Mouse (Mus musculus): ENCODE data around the gene Nova1. TPM values are rescaled to one million over a fixed set of nuclear protein-coding genes. Genes with fewer than 3 reads are reported as not detected.

The Nova1 gene
- polyA plus RNA-seq (2015; fragmentation: Nextera tagmentation; extraction: Ambion mirVana): 80.4 and 90.3 TPM in 2 replicates

- peak; percentile 92 for ATAC-seq (ENCODE audit: low FRiP score)
- Histone ChIP-seq H3K27me3 (no peaks in the 10 kb centered on the region), H3K4me1 (replicated peaks) (peaks cover 12% of the 10 kb centered on the region; the same call in 1 of the 2 replicates), H3K27ac (peak within 1 kb of the TSS; percentile 100), H3K9me3 (no peaks in the 10 kb centered on the region), H3K36me3 (no peaks in the 10 kb centered on the region), H3K4me3 (peak within 1 kb of the TSS; percentile 85), H3K9ac (peak within 1 kb of the TSS; percentile 98), H3K4me2 (peak within 1 kb of the TSS; percentile 67)
- WGBS: under 1% methylated on average over 33 of the region's 68 CpGs
Observed at GRCm38 (mm10) chr12:46818856-46819347, at the start of gene Nova1. Gene Nova1, minus strand, starts transcription at chr12:46818929.

- Histone ChIP-seq H3K27me3 (no peaks in the 10 kb centered on the region), H3K4me3 (peak overlapping the region; percentile 85), H3K9ac (peak overlapping the region; percentile 98)
Observed at GRCm38 (mm10) chr12:46819348-46820022, 756 bp upstream of the Nova1 start.

GRCm38 (mm10) chr12:46818021-46818855 is 491 bp downstream of the Nova1 start:
- Histone ChIP-seq H3K4me1 (replicated peaks) (peaks cover 12% of the 10 kb centered on the region; the same call in 1 of the 2 replicates), H3K27ac (peak overlapping the region; percentile 100), H3K4me2 (peak overlapping the region; percentile 67), H3K27me3 (no peaks in the 10 kb centered on the region), H3K4me3 (peak overlapping the region; percentile 85), H3K36me3 (no peaks in the 10 kb centered on the region), H3K9ac (peak overlapping the region; percentile 98), H3K9me3 (no peaks in the 10 kb centered on the region)
- peak; percentile 49 for ATAC-seq (ENCODE audit: low FRiP score)
- under 1% methylated on average over 59 of the region's 61 CpGs for WGBS

More at GRCm38 (mm10) chr12:46819348-46820022, 756 bp upstream of the Nova1 start:
- no peaks in the 10 kb centered on the region for H3K36me3 ChIP-seq
- peak; percentile 94 for ATAC-seq (ENCODE audit: low FRiP score)
- peak overlapping the region; percentile 100 for H3K27ac ChIP-seq
- no peaks in the 10 kb centered on the region for H3K9me3 ChIP-seq
- H3K4me2 ChIP-seq: peak overlapping the region; percentile 67
- peaks cover 12% of the 10 kb centered on the region; the same call in 1 of the 2 replicates for H3K4me1 ChIP-seq (replicated peaks)
- under 1% methylated on average over 51 of the region's 57 CpGs for WGBS

GRCm38 (mm10) chr12:46817211-46817803 is 1.4 kb downstream of the Nova1 start:
- Histone ChIP-seq H3K27ac (peak overlapping the region; percentile 100), H3K4me3 (peak overlapping the region; percentile 85), H3K36me3 (no peaks in the 10 kb centered on the region), H3K27me3 (no peaks in the 10 kb centered on the region), H3K9ac (peak overlapping the region; percentile 98), H3K4me2 (peak overlapping the region; percentile 67), H3K9me3 (no peaks in the 10 kb centered on the region), H3K4me1 (replicated peaks) (peaks cover 12% of the 10 kb centered on the region)
- ATAC-seq (ENCODE audit: low FRiP score): no peak
- WGBS: 4% methylated on average over 14 of the region's 14 CpGs

GRCm38 (mm10) chr12:46816291-46816690 is 2.4 kb downstream of the Nova1 start:
- H3K27ac ChIP-seq: peak overlapping the region; percentile 88
- no peak for ATAC-seq (ENCODE audit: low FRiP score)
- peaks cover 14% of the 10 kb centered on the region for H3K4me1 ChIP-seq (replicated peaks)
- peak overlapping the region; percentile 98 for H3K9ac ChIP-seq
- H3K4me3 ChIP-seq: peak overlapping the region; percentile 85
- no peaks in the 10 kb centered on the region for H3K36me3 ChIP-seq
- no peaks in the 10 kb centered on the region for H3K9me3 ChIP-seq
- peak overlapping the region; percentile 67 for H3K4me2 ChIP-seq
- WGBS: 18% methylated on average over 3 of the region's 3 CpGs
- H3K27me3 ChIP-seq: no peaks in the 10 kb centered on the region

- Histone ChIP-seq H3K4me3 (peak overlapping the region; percentile 85), H3K27me3 (no peaks in the 10 kb centered on the region), H3K27ac (peak overlapping the region; percentile 88), H3K9me3 (no peaks in the 10 kb centered on the region), H3K9ac (peak overlapping the region; percentile 98), H3K36me3 (no peaks in the 10 kb centered on the region), H3K4me2 (peak overlapping the region; percentile 67), H3K4me1 (replicated peaks) (peaks cover 14% of the 10 kb centered on the region)
- 44% methylated on average over 5 of the region's 5 CpGs for WGBS
- no peak for ATAC-seq (ENCODE audit: low FRiP score)
Observed at GRCm38 (mm10) chr12:46815697-46816096, 3.0 kb downstream of the Nova1 start.

- Histone ChIP-seq H3K4me1 (replicated peaks) (peaks cover 9% of the 10 kb centered on the region), H3K4me3 (peak overlapping the region; percentile 85), H3K9me3 (no peaks in the 10 kb centered on the region), H3K9ac (peak overlapping the region; percentile 60; the same call in 1 of the 2 replicates), H3K27ac (peak overlapping the region; percentile 46; the same call in 1 of the 2 replicates), H3K36me3 (no peaks in the 10 kb centered on the region), H3K4me2 (peak overlapping the region; percentile 67), H3K27me3 (no peaks in the 10 kb centered on the region)
- ATAC-seq (ENCODE audit: low FRiP score): no peak
- WGBS: 72% methylated on average over 4 of the region's 4 CpGs
Observed at GRCm38 (mm10) chr12:46814820-46815219, 3.9 kb downstream of the Nova1 start.

GRCm38 (mm10) chr12:46801311-46801710 is 17.4 kb downstream of the Nova1 start:
- Histone ChIP-seq H3K4me3 (no peak overlapping the region), H3K4me1 (replicated peaks) (no peaks in the 10 kb centered on the region), H3K9me3 (no peaks in the 10 kb centered on the region), H3K27me3 (no peaks in the 10 kb centered on the region), H3K36me3 (no peaks in the 10 kb centered on the region), H3K9ac (no peak overlapping the region), H3K27ac (no peak overlapping the region), H3K4me2 (no peak overlapping the region)
- ATAC-seq (ENCODE audit: low FRiP score): no peak
- 85% methylated on average over 1 of the region's 1 CpGs for WGBS

GRCm38 (mm10) chr12:46782301-46783280 is 36.1 kb downstream of the Nova1 start:
- H3K4me3 ChIP-seq: no peak overlapping the region
- ATAC-seq (ENCODE audit: low FRiP score): no peak
- no peaks in the 10 kb centered on the region for H3K27me3 ChIP-seq
- no peak overlapping the region for H3K4me2 ChIP-seq
- H3K4me1 ChIP-seq (replicated peaks): 0 out of 2 replicates have a peak, but pooled peaks cover 2% of the 10 kb centered on the region
- no peak overlapping the region for H3K9ac ChIP-seq
- no peaks in the 10 kb centered on the region for H3K9me3 ChIP-seq
- H3K36me3 ChIP-seq: peaks cover 4% of the 10 kb centered on the region; the same call in 1 of the 2 replicates
- no peak overlapping the region for H3K27ac ChIP-seq
- 64% methylated on average over 8 of the region's 8 CpGs for WGBS

- H3K4me2 ChIP-seq: no peak overlapping the region
- H3K4me3 ChIP-seq: no peak overlapping the region
- H3K9ac ChIP-seq: no peak overlapping the region
- ATAC-seq (ENCODE audit: low FRiP score): peak; percentile 43; the same call in 1 of the 2 replicates
- H3K36me3 ChIP-seq: peaks cover 4% of the 10 kb centered on the region; the same call in 1 of the 2 replicates
- 0 out of 2 replicates have a peak, but pooled peaks cover 2% of the 10 kb centered on the region for H3K4me1 ChIP-seq (replicated peaks)
- H3K9me3 ChIP-seq: no peaks in the 10 kb centered on the region
- H3K27me3 ChIP-seq: no peaks in the 10 kb centered on the region
- no peak overlapping the region for H3K27ac ChIP-seq
Observed at GRCm38 (mm10) chr12:46781481-46781880, 37.2 kb downstream of the Nova1 start.

- WGBS: 82% methylated on average over 2 of the region's 2 CpGs
- Histone ChIP-seq H3K36me3 (peaks cover 3% of the 10 kb centered on the region; the same call in 1 of the 2 replicates), H3K4me2 (no peak overlapping the region)
Observed at GRCm38 (mm10) chr12:46780983-46781382, 37.7 kb downstream of the Nova1 start.

More at GRCm38 (mm10) chr12:46780983-46781382, 37.7 kb downstream of the Nova1 start:
- Histone ChIP-seq H3K27ac (no peak overlapping the region), H3K4me3 (no peak overlapping the region), H3K9ac (no peak overlapping the region), H3K4me1 (replicated peaks) (0 out of 2 replicates have a peak, but pooled peaks cover 2% of the 10 kb centered on the region), H3K27me3 (no peaks in the 10 kb centered on the region), H3K9me3 (no peaks in the 10 kb centered on the region)
- ATAC-seq (ENCODE audit: low FRiP score): no peak

Measured in hindbrain, embryonic 13.5 days (tissue).